10 mouse cellular contexts compared by ENCODE assay signal in genomic region chr9:18744639-18745038, GRCm38 (mm10). TPM values are rescaled to one million over a fixed set of nuclear protein-coding genes. Genes with fewer than 3 reads are reported as not detected.
A peak's percentile ranks its signal among the peaks of the same experiment; 100 is the strongest.
DNase-seq lines count a peak whose midpoint lies in the region; ATAC-seq and TF ChIP-seq lines count a peak whose summit lies in the region.
"Had no signal": no experiment of that assay in that cellular context is flagged by ENCODE, and none has a peak within 500 bp of the region (broad histone marks: within the 10 kb centered on the region; RNA-seq: fewer than 3 reads in every experiment).

No protein-coding gene starts in this region.

- H3K4me1 ChIP-seq in lung, embryonic 14.5 days (ENCODE audit: insufficient read depth) = no peaks in the 10 kb centered on the region
- no peaks in the 10 kb centered on the region for H3K4me1 ChIP-seq in hindbrain, embryonic 12.5 days
- no peaks in the 10 kb centered on the region for H3K4me1 ChIP-seq in neural tube, embryonic 12.5 days

- WGBS in lung, embryonic 14.5 days = 27% methylated on average over 5 of the region's 5 CpGs
- 30% methylated on average over 5 of the region's 5 CpGs for WGBS in hindbrain, embryonic 12.5 days
- 30% methylated on average over 5 of the region's 5 CpGs for WGBS in neural tube, embryonic 12.5 days

- H3K4me3 ChIP-seq in lung, embryonic 14.5 days (ENCODE audit: low read depth, low read length) = no peak overlapping the region
- H3K4me3 ChIP-seq in hindbrain, embryonic 12.5 days = no peak overlapping the region
- no peak overlapping the region for H3K4me3 ChIP-seq in neural tube, embryonic 12.5 days

- no peak overlapping the region for H3K4me2 ChIP-seq in lung, embryonic 14.5 days
- H3K4me2 ChIP-seq in hindbrain, embryonic 12.5 days (replicated peaks) = no peak overlapping the region
- no peak overlapping the region for H3K4me2 ChIP-seq in neural tube, embryonic 12.5 days (replicated peaks)

- ATAC-seq in lung, embryonic 14.5 days (ENCODE audit: insufficient read depth) = peak; percentile 44; the same call in 1 of the 2 replicates
- ATAC-seq in hindbrain, embryonic 12.5 days (ENCODE audit: low FRiP score) = 0 out of 2 replicates have a peak, but pooled peaks have one; percentile 26
- ATAC-seq in neural tube, embryonic 12.5 days (ENCODE audit: low FRiP score, low read depth) = peak; percentile 31; the same call in 1 of the 2 replicates

- DNase-seq in lung, embryonic 14.5 days = peak; percentile 76
- DNase-seq in lung, adult 18-20 months = no peak
- peak; percentile 28 for DNase-seq in brain, adult 2 months (ENCODE audit: low read depth, low spot score)
- DNase-seq in heart, postnatal 4 days = no peak
- DNase-seq in adrenal gland, postnatal 14 days = no peak
- DNase-seq in gastrocnemius, postnatal 4 days (ENCODE audit: low spot score in 2 of 2) = no peak

- H3K27me3 ChIP-seq in lung, embryonic 14.5 days (ENCODE audit: insufficient read depth, low read length) = no peaks in the 10 kb centered on the region
- H3K27me3 ChIP-seq in hindbrain, embryonic 12.5 days = no peaks in the 10 kb centered on the region
- no peaks in the 10 kb centered on the region for H3K27me3 ChIP-seq in neural tube, embryonic 12.5 days (replicated peaks)

- H3K36me3 ChIP-seq in lung, embryonic 14.5 days (ENCODE audit: insufficient read depth) = no peaks in the 10 kb centered on the region
- H3K36me3 ChIP-seq in hindbrain, embryonic 12.5 days = no peaks in the 10 kb centered on the region
- H3K36me3 ChIP-seq in neural tube, embryonic 12.5 days = no peaks in the 10 kb centered on the region

- peak; percentile 47 for TF ChIP-seq CTCF in lung, embryonic 14.5 days (IDR thresholded peaks at IDR 0.05; ENCODE audit: low read depth)

- H3K9ac ChIP-seq in lung, embryonic 14.5 days = no peak overlapping the region
- no peak overlapping the region for H3K9ac ChIP-seq in hindbrain, embryonic 12.5 days
- no peak overlapping the region for H3K9ac ChIP-seq in neural tube, embryonic 12.5 days

- H3K9me3 ChIP-seq in lung, embryonic 14.5 days (ENCODE audit: low read depth, low read length) = no peaks in the 10 kb centered on the region
- no peaks in the 10 kb centered on the region for H3K9me3 ChIP-seq in hindbrain, embryonic 12.5 days (replicated peaks)
- H3K9me3 ChIP-seq in neural tube, embryonic 12.5 days = no peaks in the 10 kb centered on the region

- no peak overlapping the region for H3K27ac ChIP-seq in lung, embryonic 14.5 days (ENCODE audit: low read depth)
- no peak overlapping the region for H3K27ac ChIP-seq in hindbrain, embryonic 12.5 days
- no peak overlapping the region for H3K27ac ChIP-seq in neural tube, embryonic 12.5 days

RNA-seq across cellular contexts. Expression of gene Olfr24, which starts 19.2 kb away (rescaled TPM):
- polyA plus RNA-seq in lung, embryonic 14.5 days (2014; fragmentation: Nextera tagmentation; extraction: Ambion mirVana) = not detected in 2 replicates
- polyA plus RNA-seq in hindbrain, embryonic 12.5 days (2016; fragmentation: Nextera tagmentation; extraction: Ambion mirVana) = not detected in 2 replicates
- polyA plus RNA-seq in neural tube, embryonic 12.5 days (2016; fragmentation: Nextera tagmentation; extraction: Ambion mirVana) = not detected in 2 replicates
- not detected for total RNA-seq in heart, postnatal 4 days (2021)
- not detected in 2 replicates for total RNA-seq in adrenal gland, postnatal 14 days (2021)
- not detected for total RNA-seq in gastrocnemius, postnatal 4 days (2021)
- total RNA-seq: neutrophil, adult 5-6 weeks had no signal
- polyA plus RNA-seq: large intestine, adult 2 months had no signal

Comparison
In these comparisons a context has a peak if more than half of its experiments do, and no peak if none do; other contexts are left out.
1. DNase-seq: peak in lung, embryonic 14.5 days (single experiment) and brain, adult 2 months (single experiment); none in lung, adult 18-20 months (0 of 2), heart, postnatal 4 days (single experiment), adrenal gland, postnatal 14 days (single experiment) and gastrocnemius, postnatal 4 days (0 of 2).
2. Peak in every context shown above with its lines, with median percentiles within 50 percentile points of each other: ATAC-seq.